Mouse (Mus musculus): ENCODE results near the gene Gm1043. TPM values are rescaled to one million over a fixed set of nuclear protein-coding genes. Genes with fewer than 3 reads are reported as not detected.

Gene Gm1043
- polyA plus RNA-seq, 1 experiment from 2014 or later: 2.6 TPM

GRCm38 (mm10) chr5:37242360-37243168, 157.4 kb downstream of the Gm1043 start:
- H3K9ac ChIP-seq: peak overlapping the region; percentile 89
- H3K36me3 ChIP-seq (replicated peaks): no peaks in the 10 kb centered on the region
- WGBS: 10% methylated on average over 44 of the region's 44 CpGs
- peaks cover 44% of the 10 kb centered on the region for H3K4me1 ChIP-seq
- peak overlapping the region; percentile 98 for H3K27ac ChIP-seq
- H3K4me3 ChIP-seq: peak overlapping the region; percentile 85
- 0 out of 2 replicates have a peak, but pooled peaks cover 3% of the 10 kb centered on the region for H3K27me3 ChIP-seq (replicated peaks)
- H3K9me3 ChIP-seq: no peaks in the 10 kb centered on the region
- peak overlapping the region; percentile 88 for H3K4me2 ChIP-seq
- no peak for ATAC-seq (replicated peaks)

GRCm38 (mm10) chr5:37243169-37243886, 158.2 kb downstream of the Gm1043 start:
- Histone ChIP-seq H3K27me3 (replicated peaks) (0 out of 2 replicates have a peak, but pooled peaks cover 3% of the 10 kb centered on the region), H3K27ac (peak overlapping the region; percentile 98), H3K9ac (peak overlapping the region; percentile 89), H3K9me3 (no peaks in the 10 kb centered on the region), H3K4me3 (peak overlapping the region; percentile 85), H3K36me3 (replicated peaks) (no peaks in the 10 kb centered on the region), H3K4me2 (peak overlapping the region; percentile 88), H3K4me1 (peaks cover 52% of the 10 kb centered on the region)
- no peak for ATAC-seq (replicated peaks)
- WGBS: 2% methylated on average over 19 of the region's 19 CpGs

GRCm38 (mm10) chr5:37244161-37244560, 159.0 kb downstream of the Gm1043 start:
- H3K4me3 ChIP-seq: peak overlapping the region; percentile 85
- peak; percentile 24 for ATAC-seq (replicated peaks)
- H3K36me3 ChIP-seq (replicated peaks): no peaks in the 10 kb centered on the region
- 1% methylated on average over 13 of the region's 13 CpGs for WGBS
- peaks cover 60% of the 10 kb centered on the region for H3K4me1 ChIP-seq
- H3K9me3 ChIP-seq: no peaks in the 10 kb centered on the region
- peak overlapping the region; percentile 89 for H3K9ac ChIP-seq
- H3K27ac ChIP-seq: peak overlapping the region; percentile 98
- 0 out of 2 replicates have a peak, but pooled peaks cover 3% of the 10 kb centered on the region for H3K27me3 ChIP-seq (replicated peaks)
- peak overlapping the region; percentile 88 for H3K4me2 ChIP-seq

- no peak for ATAC-seq (replicated peaks)
- Histone ChIP-seq H3K9ac (peak overlapping the region; percentile 89), H3K27ac (peak overlapping the region; percentile 98), H3K36me3 (replicated peaks) (no peaks in the 10 kb centered on the region), H3K4me3 (peak overlapping the region; percentile 85), H3K27me3 (replicated peaks) (no peaks in the 10 kb centered on the region), H3K9me3 (no peaks in the 10 kb centered on the region), H3K4me1 (peaks cover 66% of the 10 kb centered on the region), H3K4me2 (peak overlapping the region; percentile 88)
- WGBS: 43% methylated on average over 9 of the region's 9 CpGs
Observed at GRCm38 (mm10) chr5:37244666-37245242, 159.6 kb downstream of the Gm1043 start.

- no peaks in the 10 kb centered on the region for H3K36me3 ChIP-seq (replicated peaks)
- peak; percentile 67 for ATAC-seq (replicated peaks)
- H3K4me1 ChIP-seq: peaks cover 75% of the 10 kb centered on the region
- peak overlapping the region; percentile 85 for H3K4me3 ChIP-seq
- no peaks in the 10 kb centered on the region for H3K27me3 ChIP-seq (replicated peaks)
- peak overlapping the region; percentile 98 for H3K27ac ChIP-seq
- H3K9me3 ChIP-seq: no peaks in the 10 kb centered on the region
- peak overlapping the region; percentile 88 for H3K4me2 ChIP-seq
- WGBS: under 1% methylated on average over 41 of the region's 42 CpGs
- peak overlapping the region; percentile 89 for H3K9ac ChIP-seq
Observed at GRCm38 (mm10) chr5:37245651-37246050, 160.5 kb downstream of the Gm1043 start.

- under 1% methylated on average over 29 of the region's 37 CpGs for WGBS
- Histone ChIP-seq H3K9ac (peak overlapping the region; percentile 89), H3K27me3 (replicated peaks) (no peaks in the 10 kb centered on the region), H3K4me3 (peak overlapping the region; percentile 85), H3K4me1 (peaks cover 77% of the 10 kb centered on the region), H3K36me3 (replicated peaks) (no peaks in the 10 kb centered on the region), H3K4me2 (peak overlapping the region; percentile 88), H3K27ac (peak overlapping the region; percentile 98), H3K9me3 (no peaks in the 10 kb centered on the region)
- ATAC-seq (replicated peaks): peak; percentile 34
Observed at GRCm38 (mm10) chr5:37246138-37246910, 161.2 kb downstream of the Gm1043 start.

- Histone ChIP-seq H3K4me1 (peaks cover 82% of the 10 kb centered on the region), H3K27me3 (replicated peaks) (no peaks in the 10 kb centered on the region), H3K36me3 (replicated peaks) (no peaks in the 10 kb centered on the region; the same call in 1 of the 2 replicates), H3K4me3 (peak overlapping the region; percentile 85), H3K4me2 (peak overlapping the region; percentile 88), H3K9me3 (no peaks in the 10 kb centered on the region), H3K27ac (peak overlapping the region; percentile 98), H3K9ac (peak overlapping the region; percentile 61)
- ATAC-seq (replicated peaks): no peak
- 21% methylated on average over 4 of the region's 4 CpGs for WGBS
Observed at GRCm38 (mm10) chr5:37247456-37247855, 162.3 kb downstream of the Gm1043 start.

GRCm38 (mm10) chr5:37248870-37249269, 163.7 kb downstream of the Gm1043 start:
- peak overlapping the region; percentile 61; the same call in 1 of the 2 replicates for H3K9ac ChIP-seq
- no peaks in the 10 kb centered on the region for H3K9me3 ChIP-seq
- ATAC-seq (replicated peaks): no peak
- 54% methylated on average over 3 of the region's 3 CpGs for WGBS
- H3K27me3 ChIP-seq (replicated peaks): no peaks in the 10 kb centered on the region
- no peaks in the 10 kb centered on the region; the same call in 1 of the 2 replicates for H3K36me3 ChIP-seq (replicated peaks)
- 0 out of 2 replicates have a peak overlapping the region, but pooled peaks have one; percentile 98 for H3K27ac ChIP-seq
- H3K4me2 ChIP-seq: peak overlapping the region; percentile 88
- peaks cover 74% of the 10 kb centered on the region for H3K4me1 ChIP-seq
- H3K4me3 ChIP-seq: peak overlapping the region; percentile 85

GRCm38 (mm10) chr5:37251596-37251995, 166.4 kb downstream of the Gm1043 start:
- Histone ChIP-seq H3K27ac (no peak overlapping the region), H3K9me3 (no peaks in the 10 kb centered on the region), H3K27me3 (replicated peaks) (no peaks in the 10 kb centered on the region), H3K4me1 (peaks cover 80% of the 10 kb centered on the region), H3K9ac (no peak overlapping the region), H3K36me3 (replicated peaks) (no peaks in the 10 kb centered on the region; the same call in 1 of the 2 replicates), H3K4me2 (no peak overlapping the region), H3K4me3 (no peak overlapping the region)
- WGBS: 72% methylated on average over 3 of the region's 3 CpGs
- ATAC-seq (replicated peaks): no peak

- ATAC-seq (replicated peaks): no peak
- Histone ChIP-seq H3K27ac (no peak overlapping the region), H3K9me3 (no peaks in the 10 kb centered on the region), H3K9ac (no peak overlapping the region), H3K4me1 (peaks cover 87% of the 10 kb centered on the region), H3K4me3 (no peak overlapping the region), H3K4me2 (no peak overlapping the region), H3K27me3 (replicated peaks) (no peaks in the 10 kb centered on the region), H3K36me3 (replicated peaks) (no peaks in the 10 kb centered on the region; the same call in 1 of the 2 replicates)
- 80% methylated on average over 9 of the region's 9 CpGs for WGBS
Observed at GRCm38 (mm10) chr5:37252101-37252804, 167.1 kb downstream of the Gm1043 start.

- WGBS: 82% methylated on average over 4 of the region's 4 CpGs
- H3K36me3 ChIP-seq (replicated peaks): no peaks in the 10 kb centered on the region; the same call in 1 of the 2 replicates
- no peaks in the 10 kb centered on the region for H3K27me3 ChIP-seq (replicated peaks)
- H3K9me3 ChIP-seq: no peaks in the 10 kb centered on the region
- no peak overlapping the region for H3K4me2 ChIP-seq
- no peak overlapping the region for H3K9ac ChIP-seq
- H3K4me1 ChIP-seq: peaks cover 87% of the 10 kb centered on the region
- no peak overlapping the region for H3K4me3 ChIP-seq
- no peak overlapping the region for H3K27ac ChIP-seq
- no peak for ATAC-seq (replicated peaks)
Observed at GRCm38 (mm10) chr5:37254523-37254922, 169.4 kb downstream of the Gm1043 start.
